Mouse (Mus musculus): ENCODE data around the gene Foxn3. TPM values are rescaled to one million over a fixed set of nuclear protein-coding genes. Genes with fewer than 3 reads are reported as not detected.
A peak's percentile ranks its signal among the peaks of the same experiment; 100 is the strongest.

Gene Foxn3
- polyA plus RNA-seq, 1 experiment from 2014 or later: 68.8 TPM

DNA sequence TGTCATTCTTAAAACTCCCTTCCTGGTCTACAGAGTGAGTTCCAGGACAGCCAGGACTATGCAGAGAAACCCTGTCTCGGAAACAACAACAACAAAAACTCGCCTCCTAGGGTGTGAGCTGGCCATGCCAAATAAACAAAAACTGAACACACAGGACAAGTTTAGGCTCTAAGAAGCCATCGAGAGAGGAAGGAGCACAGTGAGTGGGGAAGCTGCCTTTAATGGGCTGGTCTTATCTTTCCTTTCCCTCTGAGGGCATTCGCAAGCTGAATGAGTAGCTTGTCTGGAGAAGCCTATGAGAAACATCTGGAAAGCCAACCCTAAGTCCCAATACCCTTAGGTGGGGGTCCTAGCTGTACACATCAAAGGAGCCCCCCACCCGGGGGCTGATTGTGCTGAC, 168.7 kb downstream of the Foxn3 start:
- Histone ChIP-seq H3K36me3 (no peaks in the 10 kb centered on the region), H3K27me3 (ENCODE audit: low read depth, poor library complexity, severe bottlenecking) (no peaks in the 10 kb centered on the region), H3K27ac (no peak overlapping the region; the same call in 1 of the 2 replicates), H3K9me3 (replicated peaks) (no peaks in the 10 kb centered on the region), H3K4me1 (peaks cover 30% of the 10 kb centered on the region), H3K4me3 (no peak overlapping the region)
- 60% methylated on average over 5 of the region's 5 CpGs for WGBS
- no peak for DNase-seq (ENCODE audit: low spot score)

- H3K36me3 ChIP-seq: peaks cover 4% of the 10 kb centered on the region; the same call in 1 of the 2 replicates
- DNase-seq (ENCODE audit: low spot score): no peak
- 37% methylated on average over 11 of the region's 11 CpGs for WGBS
- peak overlapping the region; percentile 96 for H3K27ac ChIP-seq
- H3K27me3 ChIP-seq (ENCODE audit: low read depth, poor library complexity, severe bottlenecking): no peaks in the 10 kb centered on the region
- no peaks in the 10 kb centered on the region for H3K9me3 ChIP-seq (replicated peaks)
- peak overlapping the region; percentile 87 for H3K4me3 ChIP-seq
- H3K4me1 ChIP-seq: peaks cover 30% of the 10 kb centered on the region
Measured at GRCm38 (mm10) chr12:99393867-99394630, 169.3 kb downstream of the Foxn3 start.

DNA sequence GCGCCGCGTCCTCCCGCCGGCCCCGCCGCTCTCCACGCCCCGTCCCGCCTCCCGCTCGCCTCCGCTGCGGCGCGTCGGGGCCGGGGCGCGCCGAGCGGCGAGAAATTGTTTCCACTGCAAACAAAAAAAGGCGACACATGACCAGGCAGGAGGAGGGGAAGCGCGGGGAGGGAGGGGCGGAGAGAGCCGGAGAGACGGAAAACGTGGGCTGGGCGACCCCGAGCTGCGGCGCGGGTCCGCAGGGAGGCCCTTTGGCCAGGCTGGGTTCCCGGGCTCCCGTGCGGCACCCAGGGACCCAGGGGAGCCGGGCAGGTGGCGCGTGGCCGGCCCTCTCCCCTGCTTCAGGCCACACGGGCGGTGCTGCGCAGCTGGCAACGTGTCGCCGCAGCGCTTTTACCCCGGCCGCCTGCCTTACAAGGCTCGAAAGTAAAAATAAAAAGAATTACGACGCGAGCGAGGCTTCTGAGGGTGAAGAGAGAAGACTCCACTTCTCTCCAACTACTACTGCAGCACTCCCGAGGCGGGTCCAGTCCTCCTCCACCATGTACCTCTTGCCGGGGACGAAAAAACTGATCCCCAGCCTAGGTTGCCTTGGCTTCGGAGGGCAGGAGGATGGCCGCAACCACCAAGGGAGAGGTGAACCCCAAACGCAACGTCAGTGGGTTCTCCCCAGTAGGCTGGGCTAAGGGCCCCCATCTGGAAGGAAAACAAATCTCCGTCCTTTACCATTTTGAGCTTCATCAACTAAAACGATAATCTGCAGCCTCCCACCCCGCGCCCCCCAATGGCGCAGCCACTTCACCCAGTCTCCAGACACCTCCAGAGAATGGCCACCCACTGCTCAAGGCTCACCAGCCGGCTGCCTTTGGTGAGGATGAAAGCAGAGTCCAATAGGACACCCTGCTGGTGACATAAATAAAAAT, 170.2 kb downstream of the Foxn3 start:
- Histone ChIP-seq H3K4me1 (peaks cover 30% of the 10 kb centered on the region), H3K9me3 (replicated peaks) (no peaks in the 10 kb centered on the region), H3K36me3 (peaks cover 12% of the 10 kb centered on the region), H3K27me3 (ENCODE audit: low read depth, poor library complexity, severe bottlenecking) (no peaks in the 10 kb centered on the region), H3K4me3 (peak overlapping the region; percentile 87), H3K27ac (peak overlapping the region; percentile 96)
- WGBS: under 1% methylated on average over 69 of the region's 71 CpGs
- peak; percentile 92 for DNase-seq (ENCODE audit: low spot score)

- Histone ChIP-seq H3K4me3 (peak overlapping the region; percentile 87), H3K27ac (peak overlapping the region; percentile 96), H3K9me3 (replicated peaks) (no peaks in the 10 kb centered on the region), H3K27me3 (ENCODE audit: low read depth, poor library complexity, severe bottlenecking) (no peaks in the 10 kb centered on the region), H3K36me3 (peaks cover 22% of the 10 kb centered on the region), H3K4me1 (peaks cover 30% of the 10 kb centered on the region)
- DNase-seq (ENCODE audit: low spot score): peak; percentile 99
- 2% methylated on average over 86 of the region's 87 CpGs for WGBS
Measured at GRCm38 (mm10) chr12:99391942-99392880, 171.2 kb downstream of the Foxn3 start.

DNA sequence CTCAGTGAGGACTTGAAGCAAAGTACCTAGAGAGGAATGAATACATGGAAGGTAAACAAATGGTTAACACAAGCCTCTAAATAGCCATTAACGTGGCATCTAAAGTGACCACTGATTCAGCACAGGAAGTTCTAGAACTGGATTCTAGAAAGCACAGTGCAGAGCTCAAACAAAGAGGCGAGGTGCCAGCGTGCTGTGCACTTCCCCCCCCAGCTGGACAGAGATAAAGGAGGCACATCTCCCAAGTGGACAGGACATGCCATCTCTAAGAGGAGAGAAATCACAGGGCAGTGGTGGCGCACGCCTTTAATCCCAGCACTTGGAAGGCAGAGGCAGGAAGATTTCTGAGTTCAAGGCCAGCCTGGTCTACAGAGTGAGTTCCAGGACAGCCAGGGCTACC, 173.0 kb downstream of the Foxn3 start:
- Histone ChIP-seq H3K9me3 (replicated peaks) (no peaks in the 10 kb centered on the region), H3K4me1 (peaks cover 40% of the 10 kb centered on the region), H3K27ac (no peak overlapping the region), H3K36me3 (peaks cover 40% of the 10 kb centered on the region), H3K27me3 (ENCODE audit: low read depth, poor library complexity, severe bottlenecking) (no peaks in the 10 kb centered on the region), H3K4me3 (no peak overlapping the region)
- 72% methylated on average over 5 of the region's 5 CpGs for WGBS
- DNase-seq (ENCODE audit: low spot score): no peak

- no peak overlapping the region for H3K4me3 ChIP-seq
- H3K4me1 ChIP-seq: peaks cover 31% of the 10 kb centered on the region
- no peak for DNase-seq (ENCODE audit: low spot score)
- no peaks in the 10 kb centered on the region for H3K27me3 ChIP-seq (ENCODE audit: low read depth, poor library complexity, severe bottlenecking)
- WGBS: 93% methylated on average over 7 of the region's 7 CpGs
- H3K36me3 ChIP-seq: peaks cover 48% of the 10 kb centered on the region
- no peaks in the 10 kb centered on the region for H3K9me3 ChIP-seq (replicated peaks)
- no peak overlapping the region for H3K27ac ChIP-seq
Measured at GRCm38 (mm10) chr12:99389244-99389643, 174.1 kb downstream of the Foxn3 start.

DNA sequence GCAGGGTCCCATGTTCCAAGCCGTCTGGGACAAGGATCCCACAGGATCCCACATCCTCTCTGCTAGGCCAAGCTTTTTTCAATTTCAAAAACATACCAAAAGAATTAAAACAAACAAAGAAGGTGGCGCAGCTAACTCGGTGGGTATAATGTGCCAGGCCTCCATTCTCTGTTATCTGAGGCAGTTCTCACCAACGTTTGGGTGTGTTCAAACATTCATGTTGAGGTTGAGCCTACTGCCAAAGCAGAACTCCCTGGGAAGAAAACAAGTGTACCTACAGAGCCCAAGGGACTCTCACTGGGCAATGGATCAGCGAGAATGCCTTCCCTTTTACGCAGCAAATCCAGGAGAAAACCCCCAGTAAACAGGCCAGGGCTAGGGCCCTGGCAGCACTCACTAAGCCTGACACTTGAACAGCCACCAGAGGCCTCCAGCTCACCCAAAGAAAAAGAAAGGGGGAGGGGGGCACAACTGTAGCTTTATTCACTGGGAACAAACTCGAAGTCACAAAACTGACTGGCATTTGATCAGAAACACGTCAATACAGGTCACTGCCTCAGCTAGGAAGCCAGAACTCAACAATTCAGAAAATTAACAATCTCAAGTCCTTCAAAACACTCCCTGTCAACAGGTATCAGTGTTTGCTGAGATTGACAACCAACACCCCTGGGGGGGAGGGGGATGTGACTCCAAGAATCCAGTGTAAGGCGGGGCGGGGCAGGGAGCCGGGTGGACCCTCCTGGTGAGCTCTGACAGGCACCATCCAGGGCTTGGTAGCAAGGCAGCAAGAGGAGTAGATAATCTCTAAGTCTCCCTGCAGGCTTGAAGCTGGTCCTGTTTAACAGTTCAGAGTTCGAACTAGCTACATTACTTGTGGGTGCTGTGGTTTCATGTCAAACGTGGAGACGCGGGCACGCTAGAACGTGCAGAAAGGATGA, 177.2 kb downstream of the Foxn3 start:
- Histone ChIP-seq H3K4me1 (peaks cover 14% of the 10 kb centered on the region), H3K9me3 (replicated peaks) (no peaks in the 10 kb centered on the region), H3K27me3 (ENCODE audit: low read depth, poor library complexity, severe bottlenecking) (no peaks in the 10 kb centered on the region), H3K27ac (no peak overlapping the region), H3K4me3 (no peak overlapping the region), H3K36me3 (peaks cover 75% of the 10 kb centered on the region)
- DNase-seq (ENCODE audit: low spot score): no peak
- WGBS: 79% methylated on average over 17 of the region's 17 CpGs

DNA sequence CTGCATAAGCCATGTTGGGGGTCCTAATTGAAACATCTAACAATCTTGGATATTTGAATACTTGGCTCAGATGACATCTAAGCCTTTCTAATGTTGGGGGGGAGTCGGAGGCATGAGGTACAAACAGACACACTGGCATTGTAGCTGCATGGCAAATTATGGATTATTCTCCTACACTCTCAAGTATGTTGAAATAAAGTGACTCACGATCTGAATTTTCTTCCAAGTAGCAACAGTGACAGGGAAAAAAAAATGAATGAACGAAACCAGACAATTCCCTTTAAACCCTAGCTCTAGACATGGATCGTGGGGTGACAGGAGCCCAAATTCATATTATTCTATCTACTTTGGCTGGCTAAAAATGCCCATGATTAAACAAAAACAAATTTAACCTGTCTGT, 178.3 kb downstream of the Foxn3 start:
- Histone ChIP-seq H3K4me3 (no peak overlapping the region), H3K4me1 (peaks cover 10% of the 10 kb centered on the region), H3K36me3 (peaks cover 82% of the 10 kb centered on the region), H3K27ac (no peak overlapping the region), H3K27me3 (ENCODE audit: low read depth, poor library complexity, severe bottlenecking) (no peaks in the 10 kb centered on the region), H3K9me3 (replicated peaks) (no peaks in the 10 kb centered on the region)
- DNase-seq (ENCODE audit: low spot score): no peak
- WGBS: 96% methylated on average over 4 of the region's 4 CpGs

GRCm38 (mm10) chr12:99381317-99381716, 182.1 kb downstream of the Foxn3 start:
- Histone ChIP-seq H3K4me1 (peaks cover 6% of the 10 kb centered on the region), H3K36me3 (peaks cover 70% of the 10 kb centered on the region), H3K27me3 (ENCODE audit: low read depth, poor library complexity, severe bottlenecking) (no peaks in the 10 kb centered on the region), H3K27ac (no peak overlapping the region), H3K9me3 (replicated peaks) (no peaks in the 10 kb centered on the region), H3K4me3 (no peak overlapping the region)
- WGBS: 87% methylated on average over 9 of the region's 9 CpGs
- no peak for DNase-seq (ENCODE audit: low spot score)

DNA sequence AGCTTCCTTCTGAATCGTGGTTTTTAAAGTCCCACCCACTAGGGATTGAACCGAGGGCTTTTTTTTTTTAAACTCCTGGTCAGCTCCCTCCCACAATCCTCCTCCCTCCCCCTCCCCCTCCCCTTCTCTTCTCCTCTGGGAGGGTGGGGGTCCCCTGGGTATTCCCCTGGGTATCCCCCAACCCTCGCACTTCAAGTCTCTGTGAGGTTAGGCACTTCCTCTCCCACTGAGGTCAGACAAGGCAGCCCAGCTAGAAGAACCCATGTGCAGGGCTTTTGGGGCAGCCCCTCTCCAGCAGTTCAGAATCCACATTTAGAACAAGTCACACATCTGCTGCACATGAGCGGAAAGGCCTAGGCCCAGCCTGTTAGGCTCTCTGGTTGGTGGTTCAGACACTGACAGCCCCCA, 182.5 kb downstream of the Foxn3 start:
- WGBS: 70% methylated on average over 4 of the region's 4 CpGs
- Histone ChIP-seq H3K27ac (no peak overlapping the region), H3K4me3 (no peak overlapping the region), H3K36me3 (peaks cover 67% of the 10 kb centered on the region), H3K4me1 (0 out of 2 replicates have a peak, but pooled peaks cover 1% of the 10 kb centered on the region), H3K27me3 (ENCODE audit: low read depth, poor library complexity, severe bottlenecking) (no peaks in the 10 kb centered on the region), H3K9me3 (replicated peaks) (no peaks in the 10 kb centered on the region)
- no peak for DNase-seq (ENCODE audit: low spot score)

- Histone ChIP-seq H3K27me3 (ENCODE audit: low read depth, poor library complexity, severe bottlenecking) (no peaks in the 10 kb centered on the region), H3K36me3 (peaks cover 68% of the 10 kb centered on the region), H3K9me3 (replicated peaks) (no peaks in the 10 kb centered on the region), H3K4me1 (no peaks in the 10 kb centered on the region), H3K27ac (no peak overlapping the region), H3K4me3 (no peak overlapping the region)
- 79% methylated on average over 6 of the region's 6 CpGs for WGBS
- no peak for DNase-seq (ENCODE audit: low spot score)
Measured at GRCm38 (mm10) chr12:99380124-99380523, 183.3 kb downstream of the Foxn3 start.

All from limb, embryonic 10.5 days (tissue).